Comparison of ENCODE assay signal across 8 mouse cellular contexts in the genomic region with DNA sequence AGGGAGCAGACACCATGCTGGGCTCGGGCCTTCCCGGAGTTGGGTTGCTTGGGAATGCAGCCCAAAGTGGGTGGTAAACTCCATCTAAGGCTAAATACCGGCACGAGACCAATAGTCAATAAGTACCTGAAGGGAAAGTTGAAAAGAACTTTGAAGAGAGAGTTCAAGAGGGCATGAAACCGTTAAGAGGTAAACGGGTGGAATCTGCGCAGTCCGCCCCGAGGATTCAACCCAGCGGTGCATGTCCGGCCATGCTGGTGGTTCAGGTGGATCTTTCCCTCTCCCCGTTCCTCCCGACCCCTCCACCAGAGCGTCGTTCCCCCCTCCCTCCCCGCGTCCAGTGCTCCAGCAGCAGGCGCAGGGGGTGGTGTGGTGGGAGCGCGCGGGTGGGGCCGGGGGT.
DNase-seq lines count a peak whose midpoint lies in the region; ATAC-seq and TF ChIP-seq lines count a peak whose summit lies in the region.

No protein-coding gene starts in this region.

- no peak overlapping the region for H3K4me2 ChIP-seq in kidney, embryonic 14.5 days (replicated peaks; ENCODE audit: low read depth, low read length)
- H3K4me2 ChIP-seq in lung, embryonic 14.5 days, result no peak overlapping the region

- no peaks in the 10 kb centered on the region for H3K79me2 ChIP-seq in heart, adult 2 months (replicated peaks; ENCODE audit: control insufficient read depth, insufficient read depth, low read length)

- H3K4me1 ChIP-seq in heart, adult 2 months (ENCODE audit: control insufficient read depth, insufficient read depth, low read length), result no peaks in the 10 kb centered on the region
- H3K4me1 ChIP-seq in kidney, embryonic 14.5 days (ENCODE audit: control insufficient read depth, insufficient read depth, low read length), result no peaks in the 10 kb centered on the region
- no peaks in the 10 kb centered on the region for H3K4me1 ChIP-seq in lung, embryonic 14.5 days (ENCODE audit: insufficient read depth)

- no peak for TF ChIP-seq CTCF in heart, adult 2 months (IDR thresholded peaks at IDR 0.05)
- no peak for TF ChIP-seq CTCF in lung, embryonic 14.5 days (IDR thresholded peaks at IDR 0.05; ENCODE audit: low read depth)

- no peak for TF ChIP-seq POLR2A in heart, adult 2 months (IDR thresholded peaks at IDR 0.05; ENCODE audit: insufficient read depth, low read depth, low read length)

- no peaks in the 10 kb centered on the region for H3K27me3 ChIP-seq in heart, adult 2 months (ENCODE audit: control insufficient read depth, insufficient read depth, low read length)
- H3K27me3 ChIP-seq in kidney, embryonic 14.5 days (ENCODE audit: control insufficient read depth, insufficient read depth, low read length), result no peaks in the 10 kb centered on the region
- H3K27me3 ChIP-seq in lung, embryonic 14.5 days (ENCODE audit: insufficient read depth, low read length), result no peaks in the 10 kb centered on the region

- H3K4me3 ChIP-seq in heart, adult 2 months, result no peak overlapping the region
- H3K4me3 ChIP-seq in kidney, embryonic 14.5 days (ENCODE audit: low read length), result no peak overlapping the region
- no peak overlapping the region for H3K4me3 ChIP-seq in lung, embryonic 14.5 days (ENCODE audit: low read depth, low read length)

- H3K9me3 ChIP-seq in kidney, embryonic 14.5 days (ENCODE audit: control insufficient read depth, low read length), result peaks cover 20% of the 10 kb centered on the region
- peaks cover 10% of the 10 kb centered on the region; the same call in 1 of the 2 replicates for H3K9me3 ChIP-seq in lung, embryonic 14.5 days (ENCODE audit: low read depth, low read length)

- peak; percentile 86 for DNase-seq in CD4-positive, CD25-positive, alpha-beta regulatory T cell, adult 2 months (ENCODE audit: low read depth, low spot score)
- peak; percentile 68 for DNase-seq in NIH3T3 (ENCODE audit: low read depth)
- peak; percentile 33 to 66 for DNase-seq in cerebellum, postnatal 4 days (ENCODE audit: low spot score in 2 of 2)
- DNase-seq in heart, adult 2 months, result peak; percentile 7 to 33
- DNase-seq in lung, embryonic 14.5 days, result peak; percentile 46
- DNase-seq in frontal cortex, postnatal 36 days (ENCODE audit: low spot score in 2 of 2), result no peak

- H3K9ac ChIP-seq in heart, adult 2 months (ENCODE audit: low read depth, low read length), result no peak overlapping the region
- H3K9ac ChIP-seq in kidney, embryonic 14.5 days (ENCODE audit: low read depth, low read length), result no peak overlapping the region
- H3K9ac ChIP-seq in lung, embryonic 14.5 days, result no peak overlapping the region

- no peak overlapping the region for H3K27ac ChIP-seq in heart, adult 2 months
- no peak overlapping the region for H3K27ac ChIP-seq in kidney, embryonic 14.5 days (ENCODE audit: low read depth, low read length)
- no peak overlapping the region for H3K27ac ChIP-seq in lung, embryonic 14.5 days (ENCODE audit: low read depth)

- no peaks in the 10 kb centered on the region for H3K36me3 ChIP-seq in heart, adult 2 months (ENCODE audit: control insufficient read depth, insufficient read depth, low read length)
- no peaks in the 10 kb centered on the region for H3K36me3 ChIP-seq in kidney, embryonic 14.5 days (ENCODE audit: control insufficient read depth, insufficient read depth, low read length)
- no peaks in the 10 kb centered on the region for H3K36me3 ChIP-seq in lung, embryonic 14.5 days (ENCODE audit: insufficient read depth)

- WGBS in heart, adult 2 months, result 56% methylated on average over 22 of the region's 22 CpGs
- 61% methylated on average over 22 of the region's 22 CpGs for WGBS in kidney, embryonic 14.5 days
- 56% methylated on average over 22 of the region's 22 CpGs for WGBS in lung, embryonic 14.5 days

- peak; percentile 100 for ATAC-seq in kidney, embryonic 14.5 days (ENCODE audit: low FRiP score, low TSS enrichment)
- ATAC-seq in lung, embryonic 14.5 days (ENCODE audit: insufficient read depth), result peak; percentile 100
- peak; percentile 79 for ATAC-seq in neutrophil, adult 5-6 weeks (ENCODE audit: extremely low read depth, insufficient number of reproducible peaks, low FRiP score, poor library complexity, severe bottlenecking)

- intact Hi-C loops in heart, adult 2 months (cut with DNase I), result no loop called here

- no peak for TF ChIP-seq EP300 in heart, adult 2 months (IDR thresholded peaks at IDR 0.05; ENCODE audit: insufficient read depth, low read depth, low read length)

Comparison
In these comparisons a context has a peak if more than half of its experiments do, and no peak if none do; other contexts are left out.
1. DNase-seq: peak in CD4-positive, CD25-positive, alpha-beta regulatory T cell, adult 2 months (single experiment), NIH3T3 (single experiment), cerebellum, postnatal 4 days (2 of 2), heart, adult 2 months (2 of 2) and lung, embryonic 14.5 days (single experiment); none in frontal cortex, postnatal 36 days (0 of 2).
2. Peak in every context shown above with its lines, with median percentiles within 50 percentile points of each other: ATAC-seq.